Mouse (Mus musculus): ENCODE results near the gene Olfr323.

GRCm38 (mm10) chr11:58604688-58605087 lies 25.6 kb downstream of the Olfr323 start:
- TF ChIP-seq CTCF (IDR thresholded peaks at IDR 0.05; ENCODE audit: borderline replicate concordance, insufficient read depth, low read length) (no peak), POLR2A (IDR thresholded peaks at IDR 0.05; ENCODE audit: low read depth, low read length) (no peak)
